Mouse (Mus musculus) brain, embryonic 14.5 days (tissue): ENCODE measurements around the gene Atp1a3.

Experiments
- CTCF ChIP-seq: fragments of 200-500 bp; IDR thresholded peaks from 2 replicates; pipeline ENCODE4 v1.5.1; 2012; ENCODE audit warnings: inconsistent platforms, mild to moderate bottlenecking, moderate library complexity, borderline replicate concordance; ENCODE audit not compliant: insufficient read depth, insufficient read length; ENCODE audit errors: extremely low read depth
- POLR2A ChIP-seq: fragments of 200-500 bp; IDR thresholded peaks from 2 replicates; pipeline ENCODE4 v1.6.1; 2012; ENCODE audit warnings: mild to moderate bottlenecking, inconsistent platforms, borderline replicate concordance; ENCODE audit not compliant: poor library complexity, insufficient read depth, insufficient read length, severe bottlenecking; ENCODE audit errors: extremely low read depth

DNA sequence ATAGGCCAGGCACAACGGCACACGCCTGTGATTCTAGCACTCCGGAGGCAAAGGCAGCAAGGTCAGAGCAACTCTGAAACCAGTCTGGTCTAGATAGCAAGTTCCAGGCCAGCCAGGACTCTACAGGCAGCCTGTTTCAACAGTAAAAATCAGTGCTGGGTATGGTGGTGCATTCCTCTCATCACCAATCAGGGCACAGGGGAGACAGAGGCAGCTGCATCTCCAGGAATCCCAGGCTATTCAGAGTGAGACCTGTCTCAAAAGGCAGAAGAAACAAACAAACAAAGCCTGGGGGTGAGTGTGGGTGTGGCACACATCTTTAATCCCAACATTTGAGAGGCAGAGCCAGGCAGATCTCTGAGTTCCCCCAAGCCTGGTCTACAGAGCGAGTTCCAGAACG, 22.4 kb downstream of the Atp1a3 start:
- TF ChIP-seq CTCF (no peak), POLR2A (no peak)
